Mouse (Mus musculus) layer of hippocampus, postnatal 36 days (tissue): ENCODE data around the gene Lck. TPM values are rescaled to one million over a fixed set of nuclear protein-coding genes. Genes with fewer than 3 reads are reported as not detected.

Source experiments
- DNase-seq, 2 experiments: peaks; one replicate each; pipeline ENCODE4 v3.0.0; 2022
- total RNA-seq, 2 experiments: library from RNA; stranded (reverse); gene quantifications; 2 replicates each; pipeline ENCODE4 v1.2.3; 2021

Lck gene
- total RNA-seq, 2 experiments from 2014 or later: 2.7 to 2.8 TPM

DNA sequence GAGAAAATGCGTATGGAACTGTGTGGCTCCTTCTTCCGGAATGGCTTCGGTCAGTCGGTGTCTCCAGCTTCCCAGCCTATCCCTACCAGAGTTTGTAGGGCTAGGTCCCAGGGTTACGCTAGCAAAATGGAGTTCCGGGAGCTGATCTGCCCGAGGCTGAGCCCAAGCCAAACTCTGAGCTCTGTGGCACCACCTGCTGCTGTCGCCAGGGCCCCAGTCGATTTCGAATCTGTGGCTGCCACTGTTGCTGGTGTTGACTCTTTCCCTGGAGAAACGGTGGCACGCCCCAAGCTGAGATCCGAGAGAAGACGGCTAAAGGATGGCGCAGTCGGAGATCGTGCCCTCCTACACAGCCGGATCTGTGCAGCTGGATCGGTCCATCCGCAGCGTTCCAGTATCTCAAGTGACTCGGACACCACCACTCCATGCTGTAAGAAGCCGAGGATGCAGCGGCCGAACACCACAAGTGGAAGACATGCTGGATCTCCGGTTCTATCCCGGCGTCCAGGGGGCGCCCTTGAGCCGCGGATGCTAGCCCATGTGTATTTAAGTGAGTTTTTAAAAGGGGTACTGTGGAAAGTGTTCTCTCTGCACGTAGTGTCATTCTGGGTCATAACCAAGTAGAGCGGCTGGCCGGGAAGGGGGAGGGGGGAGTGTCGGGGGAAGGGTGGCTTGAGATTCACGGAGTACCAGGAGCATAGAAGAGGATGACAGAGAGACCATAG lies 11.6 kb upstream of the Lck start:
- peak; percentile 79 to 81 for DNase-seq

DNA sequence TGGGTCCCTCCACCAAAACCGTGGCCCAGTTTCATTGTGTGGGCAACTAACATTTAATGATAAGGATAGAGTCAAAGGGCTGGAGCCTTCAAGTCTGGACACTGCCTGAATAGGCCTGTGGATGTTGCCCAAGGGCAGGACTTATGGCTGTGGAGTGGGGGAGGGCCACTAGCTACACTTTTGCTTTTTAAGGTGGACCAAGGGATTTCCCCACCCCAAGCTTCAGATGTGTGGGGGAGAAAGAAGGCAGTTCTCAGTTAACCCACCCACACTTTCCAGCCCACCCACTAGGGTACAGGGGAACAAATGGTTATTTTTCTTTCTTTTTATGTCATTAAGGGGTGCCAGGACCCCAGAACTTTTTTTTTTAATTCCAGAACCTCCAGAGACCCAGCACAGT lies 10.9 kb upstream of the Lck start:
- DNase-seq: no peak

DNA sequence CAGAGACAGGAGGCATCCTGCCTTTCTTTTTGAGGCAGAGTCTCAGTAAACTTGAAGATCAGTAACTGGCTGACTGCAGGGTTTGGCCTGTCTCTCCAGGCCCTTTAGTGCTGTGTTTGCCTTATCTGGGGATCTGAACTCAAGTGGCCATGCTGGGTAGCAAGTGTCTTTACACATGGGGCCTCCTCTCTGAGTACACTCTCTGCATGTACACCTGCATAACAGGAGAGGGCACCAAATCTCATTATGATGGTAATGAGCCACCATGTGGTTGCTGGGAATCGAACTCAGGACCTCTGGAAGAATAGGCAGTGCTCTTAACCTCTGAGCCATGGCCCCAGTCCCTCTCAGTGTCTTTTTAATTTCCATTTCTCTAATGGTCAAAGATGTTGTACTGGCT lies 8.8 kb upstream of the Lck start:
- no peak for DNase-seq

DNA sequence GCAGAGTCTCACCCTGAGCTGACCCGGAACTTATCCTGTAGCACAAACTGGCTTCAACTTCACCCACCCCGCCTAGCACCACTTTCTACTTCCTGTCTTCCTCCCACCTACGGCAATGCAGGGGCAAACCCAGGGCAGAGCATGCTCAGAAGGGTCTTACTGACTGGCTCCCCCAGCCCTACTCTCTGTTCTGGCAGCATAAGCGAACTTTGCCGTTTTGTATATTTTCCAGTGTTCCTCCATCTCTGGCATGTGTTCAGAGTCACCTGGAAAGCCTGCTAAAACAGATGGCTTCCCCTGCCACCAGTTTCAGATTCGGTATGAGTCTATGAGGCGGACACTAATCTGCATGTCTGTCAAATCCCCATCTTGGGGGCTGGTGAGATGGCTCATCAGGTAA lies 6.9 kb upstream of the Lck start:
- no peak for DNase-seq

DNA sequence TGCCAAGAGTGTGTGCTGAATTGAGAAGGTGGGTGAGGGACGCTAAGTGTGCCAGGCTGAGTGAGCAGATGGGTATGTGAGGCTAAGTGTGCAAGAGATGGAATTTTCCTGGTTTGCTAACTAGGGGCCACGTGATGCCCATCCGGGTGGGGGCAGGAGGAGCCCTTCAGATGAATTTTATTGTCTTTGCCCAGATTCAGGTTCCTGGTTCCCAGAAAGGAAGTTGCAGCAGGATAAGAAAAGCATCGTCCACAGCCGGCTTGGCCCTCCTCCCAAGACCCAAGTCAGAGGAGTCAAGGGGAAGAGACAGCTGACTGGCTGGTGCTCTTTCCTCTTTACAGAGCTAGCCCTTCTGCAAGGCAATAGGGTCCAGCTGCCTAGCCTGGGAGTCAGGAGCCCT lies 5.0 kb upstream of the Lck start, which contains the start of gene Fam167b:
TSS of gene Fam167b (minus strand) at position 84 of the 400 bp plus-strand sequence.
- DNase-seq: no peak

DNA sequence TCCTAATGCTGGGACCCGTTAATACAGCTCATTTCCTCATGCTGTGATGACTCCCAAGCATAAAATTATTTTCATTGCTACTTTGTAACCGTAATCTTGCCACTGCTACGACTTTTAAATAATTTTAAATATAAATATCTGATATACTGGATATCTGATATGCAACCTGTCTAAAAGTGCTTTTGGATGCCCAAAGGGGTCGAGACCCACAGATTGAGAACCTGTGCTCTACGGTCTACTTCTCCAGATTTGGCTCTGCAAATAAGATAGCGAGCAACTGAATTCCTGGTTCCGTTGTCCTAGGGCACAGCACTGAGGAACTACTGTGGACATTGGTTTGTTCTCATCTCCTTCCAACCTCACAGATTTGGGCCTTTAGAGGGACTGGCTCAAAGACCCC lies 4.2 kb upstream of the Lck start:
- no peak for DNase-seq

DNA sequence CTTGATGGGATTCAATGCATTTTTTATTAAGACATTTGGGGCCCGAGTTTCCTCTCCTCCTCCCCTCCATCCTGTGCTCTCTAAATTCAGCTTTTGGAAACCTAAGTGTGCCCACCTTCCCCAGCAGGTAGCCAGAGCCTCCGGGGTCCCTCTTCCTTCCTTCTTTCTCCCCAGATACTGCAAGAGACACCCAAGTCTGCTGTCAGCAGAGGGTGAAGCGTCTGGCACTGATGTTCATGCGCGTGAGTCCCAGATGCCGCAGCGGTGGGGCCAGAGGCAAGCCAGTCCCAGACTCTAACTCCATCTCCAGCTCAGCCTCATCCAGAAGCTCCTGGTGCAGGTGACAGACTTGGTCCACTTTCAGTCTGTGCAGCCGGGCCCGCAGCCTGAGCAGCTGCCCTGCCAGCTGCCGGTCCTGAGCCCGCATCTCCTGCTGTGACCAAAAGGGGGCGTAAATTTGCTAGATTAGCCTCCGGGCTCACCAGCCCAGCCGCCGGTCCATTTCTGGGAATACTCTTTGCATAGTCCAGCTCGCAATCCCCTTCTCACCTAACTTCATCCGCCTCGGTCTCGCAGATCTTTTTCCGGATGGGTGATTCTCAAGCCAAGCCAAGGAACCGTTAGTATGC lies 3.5 kb upstream of the Lck start:
- peak; percentile 51 to 55 for DNase-seq

DNA sequence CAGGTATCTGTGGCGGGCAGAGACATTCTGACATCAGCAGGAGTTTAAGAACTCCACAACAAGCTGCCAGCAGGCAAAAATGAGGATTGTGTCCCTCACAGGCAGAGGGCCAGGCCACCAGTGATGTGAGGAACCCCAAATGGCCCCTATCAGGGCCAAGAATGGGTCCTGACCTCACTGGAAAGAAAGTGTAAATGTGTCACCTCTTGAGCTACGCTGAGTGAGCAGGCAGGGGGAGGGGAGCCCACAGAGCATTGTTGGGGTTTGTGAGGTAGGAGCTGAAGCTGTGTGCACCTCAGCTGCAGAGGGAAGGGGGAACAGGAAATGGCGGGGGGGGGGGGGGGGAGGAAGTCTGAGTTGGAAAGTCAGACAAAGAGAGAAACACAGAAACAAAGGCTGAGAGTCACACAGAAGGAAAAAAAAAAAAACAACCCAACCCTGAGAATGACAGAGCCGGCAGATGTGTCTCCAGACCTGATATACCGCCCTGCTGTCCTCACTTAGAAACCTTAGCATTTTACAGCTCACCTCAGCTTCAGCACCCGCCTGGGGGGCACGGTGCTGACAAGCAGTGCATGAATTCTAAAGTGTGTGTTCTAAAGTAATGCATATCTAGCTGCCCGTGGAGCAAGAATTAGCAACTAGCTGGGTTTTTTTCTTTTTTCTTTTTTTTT lies 1.9 kb upstream of the Lck start:
- DNase-seq: no peak

DNA sequence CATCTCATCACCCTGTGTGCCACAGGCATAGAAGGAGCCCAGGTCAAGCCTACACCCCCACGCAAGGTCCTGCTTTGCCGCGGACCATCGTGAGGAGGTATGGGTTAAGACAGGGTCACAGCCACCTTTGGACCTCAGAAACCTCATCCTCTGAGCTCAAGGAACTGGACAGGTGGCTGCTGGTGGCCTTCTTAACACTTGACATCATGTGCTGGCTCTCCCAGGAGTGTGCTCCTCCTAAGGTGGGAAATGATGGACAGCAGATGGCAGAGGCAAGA lies 409 bp downstream of the Lck start:
- no peak for DNase-seq

DNA sequence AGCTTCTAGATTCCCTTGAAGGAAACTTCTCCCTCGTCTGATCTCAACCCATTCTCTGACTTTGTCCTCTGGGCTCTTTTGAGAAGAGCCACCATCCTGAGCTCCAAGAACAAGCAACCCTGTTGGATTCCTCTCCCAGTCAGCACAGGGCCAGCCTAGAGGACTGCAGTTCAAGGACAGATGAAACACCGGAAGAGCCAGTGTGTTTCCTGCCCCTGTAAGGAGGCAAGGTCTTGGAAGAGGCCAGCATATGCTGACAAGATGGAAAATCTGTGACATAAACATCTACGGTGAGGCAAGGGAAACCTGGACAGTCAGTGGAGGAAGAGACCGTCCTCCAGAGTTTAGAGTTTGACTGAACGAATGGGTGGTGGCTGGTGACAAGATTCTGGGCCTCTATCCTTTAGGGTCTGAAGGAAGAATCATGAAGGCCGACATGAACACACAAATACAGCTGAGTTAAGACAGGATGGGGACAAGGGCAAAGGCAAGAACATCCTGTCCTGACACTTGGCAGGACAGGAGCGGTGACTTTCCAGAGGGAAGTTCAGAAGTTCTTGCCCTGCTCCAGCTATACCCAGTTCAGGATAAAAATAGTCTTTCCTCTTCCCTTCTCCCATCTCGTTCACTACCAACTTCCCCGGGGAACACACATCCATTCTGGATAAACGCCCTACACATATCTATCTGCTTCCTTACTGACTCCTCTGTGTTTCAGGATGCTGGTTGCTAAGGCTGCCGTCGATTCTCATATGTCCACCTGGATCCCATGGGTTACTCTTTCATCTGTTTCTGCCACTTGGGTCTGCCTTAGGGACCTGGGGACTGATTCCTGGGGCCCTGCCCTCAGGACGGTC lies 977 bp downstream of the Lck start:
- DNase-seq: no peak

DNA sequence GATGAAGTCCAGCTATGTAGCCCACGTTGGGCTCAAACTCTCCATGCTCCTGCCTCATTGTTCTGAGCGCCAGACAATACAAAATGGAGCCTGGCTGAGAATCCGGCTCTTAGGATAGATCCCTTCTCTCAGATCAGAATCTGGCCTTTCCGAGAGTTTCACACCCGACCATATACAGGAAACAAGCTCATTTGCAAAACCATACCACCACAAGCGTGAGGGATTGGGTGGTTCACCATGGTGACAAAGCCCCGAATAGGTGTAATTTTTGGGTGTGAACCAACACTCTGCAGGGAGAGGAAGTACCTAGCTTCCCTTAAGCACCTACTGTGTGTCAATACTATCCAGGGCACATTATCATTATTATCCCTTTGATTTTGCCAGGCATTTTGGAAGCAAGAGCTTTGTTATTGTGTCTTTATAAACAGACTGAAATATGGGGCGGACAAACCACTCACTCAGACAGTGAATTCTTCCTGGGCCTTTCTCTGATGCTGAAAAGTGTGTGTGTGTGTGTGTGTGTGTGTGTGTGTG lies 1.8 kb downstream of the Lck start:
- DNase-seq: no peak

DNA sequence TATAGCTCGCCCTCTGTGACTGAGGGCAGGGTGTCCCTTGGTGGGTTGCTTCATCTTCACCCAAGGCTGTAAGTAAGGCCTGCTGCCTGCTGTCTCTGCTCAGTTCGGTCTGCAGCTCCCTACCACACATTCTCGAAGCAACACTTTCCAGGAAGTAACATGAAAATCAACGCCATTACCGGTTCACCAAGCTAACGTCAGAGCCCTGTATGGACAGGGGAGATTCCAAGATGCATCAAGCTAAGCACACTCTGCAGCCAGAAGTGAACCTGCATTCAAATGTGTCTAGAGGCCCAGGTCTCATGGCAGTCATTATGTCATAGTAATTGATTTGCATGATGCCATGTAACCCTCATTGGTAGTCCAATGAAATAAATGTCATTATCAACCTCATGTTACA lies 3.4 kb downstream of the Lck start:
- DNase-seq: no peak

DNA sequence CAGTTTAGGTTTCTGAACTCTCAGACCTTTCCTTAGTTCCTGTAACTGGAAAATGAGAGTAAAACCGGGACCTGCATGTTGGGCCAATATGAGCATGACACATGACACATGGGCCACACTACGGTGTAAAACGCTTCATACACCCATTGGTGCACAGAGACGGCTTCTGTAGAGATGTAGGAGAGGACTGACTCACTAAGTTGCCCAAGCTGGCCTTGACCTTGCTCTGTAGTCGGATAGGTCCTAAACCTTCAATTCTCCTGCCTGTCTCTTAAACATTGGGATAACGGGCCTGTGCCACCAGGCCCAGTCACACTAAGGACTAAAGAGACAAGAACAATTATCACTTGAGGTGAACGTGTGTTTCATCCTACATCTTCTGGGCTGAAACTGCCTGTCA lies 5.1 kb downstream of the Lck start:
- DNase-seq: no peak

DNA sequence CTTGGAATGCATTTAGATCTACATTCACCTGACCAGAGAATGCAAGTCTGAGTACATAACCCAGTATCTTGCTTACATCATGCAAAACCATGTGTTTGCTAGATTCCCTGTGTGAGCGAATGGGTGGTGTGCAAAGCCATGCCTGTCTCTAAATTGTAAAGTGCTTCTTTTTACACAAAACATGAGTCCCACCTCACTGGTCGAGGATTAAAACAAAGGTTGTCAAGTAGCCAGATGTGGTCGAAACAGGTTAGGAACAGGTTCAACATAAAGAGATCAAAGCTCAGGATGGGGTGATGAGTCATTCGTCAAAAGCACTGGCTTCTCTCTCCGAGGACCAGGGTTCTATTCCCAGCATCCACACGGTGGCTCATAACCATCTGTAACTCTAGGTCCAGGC lies 8.3 kb downstream of the Lck start:
- DNase-seq: no peak

DNA sequence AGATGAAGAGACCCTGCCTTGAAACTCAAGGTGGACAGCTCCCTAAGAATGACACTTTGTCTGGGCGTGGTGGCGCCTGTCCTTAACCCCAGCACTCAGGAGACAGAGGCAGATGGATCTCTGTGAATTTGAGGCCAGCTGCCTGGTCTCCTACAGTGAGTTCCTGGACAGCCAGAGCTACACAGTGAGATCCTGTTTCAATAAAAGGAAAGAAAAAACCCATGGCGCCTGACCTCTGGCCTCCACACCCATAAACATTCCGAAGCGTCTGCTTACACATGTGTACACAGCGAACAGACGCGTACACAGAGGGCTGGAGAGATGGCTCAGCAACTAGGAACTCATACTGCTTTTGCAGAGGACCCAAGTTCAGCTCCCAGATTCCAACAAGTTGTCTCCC lies 9.7 kb downstream of the Lck start:
- DNase-seq: no peak

DNA sequence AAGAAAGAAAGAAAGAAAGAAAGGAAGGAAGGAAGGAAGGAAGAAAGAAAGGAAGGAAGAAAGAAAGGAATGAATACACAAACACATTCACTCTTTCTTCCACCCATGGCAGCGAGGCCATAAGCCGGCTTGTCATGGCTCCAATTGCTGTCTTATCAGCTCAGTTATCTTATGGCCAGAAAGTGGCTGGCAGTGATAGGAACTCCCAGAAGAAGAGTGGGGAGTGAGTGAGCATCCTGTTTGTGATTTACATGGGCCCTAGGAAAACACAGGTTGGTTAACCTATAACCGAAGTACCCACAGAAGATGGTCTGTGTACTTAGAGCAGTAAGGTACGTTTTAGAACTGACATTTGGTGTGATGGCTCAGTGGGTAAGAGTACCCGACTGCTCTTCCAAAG lies 12.3 kb downstream of the Lck start:
- no peak for DNase-seq

DNA sequence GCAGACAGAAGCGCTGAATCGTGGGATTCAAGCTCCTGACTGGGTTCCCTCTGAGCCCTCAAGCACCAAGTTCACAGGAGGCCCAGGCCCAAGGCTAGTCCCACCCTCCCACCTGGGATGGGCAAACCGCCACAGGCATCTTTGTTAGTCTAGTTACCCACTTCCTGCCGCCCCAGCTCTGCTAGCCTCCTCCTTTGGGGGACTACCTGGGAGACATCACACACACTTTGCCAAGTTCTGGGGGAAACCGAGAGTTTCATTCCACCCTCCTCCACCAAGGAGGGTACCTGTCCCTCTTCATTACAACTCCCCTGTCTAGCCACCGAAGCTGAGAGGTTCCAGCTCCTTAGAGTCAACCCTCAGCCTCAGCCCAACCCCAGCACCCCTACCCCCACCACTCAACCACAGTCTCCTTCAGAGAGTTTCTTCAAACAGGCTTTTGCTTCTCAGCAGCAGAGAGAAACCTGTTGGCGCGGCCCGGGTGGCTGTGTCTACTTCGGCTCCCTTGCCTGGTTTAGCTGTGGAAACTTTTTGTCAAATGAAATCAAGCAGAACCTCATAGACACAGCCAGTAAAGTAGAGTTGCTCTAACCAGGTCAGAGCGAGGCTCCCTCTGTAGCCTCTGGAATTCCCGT lies 15.0 kb downstream of the Lck start:
- DNase-seq: no peak

DNA sequence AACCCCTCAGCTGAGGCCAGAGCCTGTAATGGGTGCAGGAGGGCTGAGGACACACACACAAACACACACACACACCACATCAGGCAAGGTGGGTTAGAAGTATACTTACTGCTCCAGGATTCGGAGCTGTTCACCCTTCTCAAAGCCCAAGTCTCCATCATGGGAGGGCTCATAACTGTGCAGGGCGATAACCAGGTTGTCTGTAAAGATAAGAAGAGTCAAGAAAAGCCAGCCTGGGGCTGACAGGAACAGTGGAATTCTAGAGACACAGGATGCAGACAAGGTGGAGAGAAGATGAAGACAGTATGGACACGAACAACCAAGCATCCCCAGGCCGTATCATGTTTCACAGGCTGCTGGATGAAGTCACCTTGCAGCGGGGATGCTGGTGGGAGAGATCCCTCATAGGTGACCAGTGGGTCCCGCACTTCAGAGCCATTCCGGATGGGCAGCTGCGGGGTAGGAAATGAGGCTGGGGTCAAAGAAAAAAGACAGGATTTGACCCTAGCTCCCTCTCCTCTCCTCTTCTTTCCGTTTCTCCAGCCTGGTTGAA lies 16.1 kb downstream of the Lck start:
- DNase-seq: no peak

DNA sequence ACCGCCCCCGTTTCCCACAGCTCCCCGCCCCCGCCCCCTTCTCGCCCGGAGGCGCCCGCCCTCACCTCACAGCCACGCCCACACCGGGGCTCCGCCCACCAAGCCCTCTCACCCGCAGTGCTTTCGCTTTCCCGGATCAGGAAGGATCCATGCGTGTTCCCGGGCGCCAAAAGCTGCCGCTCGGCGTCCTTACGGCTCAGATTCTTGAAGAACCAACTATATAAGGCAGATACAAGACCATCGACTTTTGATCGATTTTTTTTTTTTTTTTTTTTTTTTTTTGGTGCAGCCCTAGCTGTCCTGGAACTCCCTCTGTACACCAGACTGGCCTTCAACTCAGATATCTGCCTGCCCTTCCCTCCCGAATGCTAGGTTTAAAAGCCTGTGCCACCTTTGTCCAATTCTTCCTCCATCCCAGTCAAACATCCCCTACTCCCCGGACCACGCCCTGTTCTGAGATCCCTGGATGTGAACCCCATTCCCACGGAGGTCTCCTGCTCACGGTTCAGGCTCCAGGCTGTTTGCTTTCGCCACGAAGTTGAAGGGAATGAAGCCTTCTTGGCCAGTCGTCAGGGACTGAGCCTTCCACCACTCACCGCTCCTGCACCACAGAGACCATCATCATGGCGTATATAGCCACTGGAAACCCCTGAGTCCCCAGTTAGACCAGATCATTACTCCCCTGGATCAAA lies 16.8 kb downstream of the Lck start:
- DNase-seq: peak; percentile 69 to 78

DNA sequence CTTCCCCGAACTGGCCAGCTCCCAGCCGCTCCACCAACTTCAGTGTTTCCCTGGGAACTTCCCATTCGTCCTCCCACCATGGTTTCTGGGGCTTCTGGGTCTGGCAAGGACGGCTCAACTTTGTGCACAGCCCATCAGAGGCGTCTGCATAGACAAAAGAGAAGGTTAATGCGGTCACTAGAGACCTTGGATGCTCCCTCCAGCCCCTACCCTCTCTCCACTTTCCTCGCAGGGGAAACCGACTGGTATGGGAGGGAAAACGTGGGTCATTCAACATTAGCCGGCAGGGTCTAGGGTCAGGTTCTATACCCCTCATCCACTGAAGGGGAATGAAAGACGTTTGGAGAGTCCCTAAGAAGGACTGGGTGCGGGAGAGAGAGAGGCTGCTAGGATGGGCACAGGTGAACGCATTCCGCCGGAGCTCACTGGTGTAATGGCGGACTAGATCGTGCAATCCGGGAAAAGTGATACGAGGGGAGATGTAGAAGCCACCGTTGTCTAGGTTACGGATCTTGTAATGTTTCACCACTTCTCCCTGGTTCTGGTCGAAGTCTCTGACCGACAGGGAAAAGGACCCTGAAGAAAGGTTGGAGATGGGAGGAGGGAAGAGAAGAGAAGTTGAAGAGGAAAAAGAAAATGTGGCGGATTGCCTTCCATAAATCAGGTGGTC lies 17.4 kb downstream of the Lck start:
- peak; percentile 33 to 37 for DNase-seq

DNA sequence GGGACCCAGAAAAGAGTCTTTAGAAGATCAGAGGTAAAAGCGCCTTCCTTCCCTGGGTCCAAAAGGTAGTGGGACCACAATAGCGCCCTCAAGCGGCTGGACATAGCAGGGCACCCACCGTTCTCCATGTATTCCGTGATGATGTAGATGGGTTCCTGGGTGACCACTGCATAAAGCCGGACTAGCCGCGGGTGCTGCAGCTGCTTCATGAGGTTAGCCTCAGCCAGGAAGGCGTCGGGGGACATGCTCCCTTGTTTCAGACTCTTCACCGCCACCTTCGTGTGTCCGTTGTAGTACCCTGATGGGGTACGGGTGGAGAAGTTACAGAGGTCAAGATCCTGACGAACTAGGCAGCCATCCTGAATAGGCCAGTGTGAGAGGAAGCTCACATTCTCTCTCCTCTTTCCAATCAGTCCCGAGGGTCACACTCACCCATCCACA lies 18.0 kb downstream of the Lck start:
- no peak for DNase-seq
